Mouse (Mus musculus): ENCODE measurements around the gene Ptprn2. TPM values are rescaled to one million over a fixed set of nuclear protein-coding genes. Genes with fewer than 3 reads are reported as not detected.
"Not testable (repeated sequence)": the region's sequence is repeated elsewhere in the genome, so short reads cannot be mapped to it uniquely, and the experiment has no call there.

Ptprn2 gene
- total RNA-seq (2021): under 1 TPM; 0.31 to 0.45 TPM
- long read RNA-seq, experiment 1: 0 reads
- long read RNA-seq, experiment 2, partial matches to known transcripts: 0 of 1 reads
- long read RNA-seq, experiment 2, other reads (novel, unspliced or antisense): 1 of 1 reads

DNA sequence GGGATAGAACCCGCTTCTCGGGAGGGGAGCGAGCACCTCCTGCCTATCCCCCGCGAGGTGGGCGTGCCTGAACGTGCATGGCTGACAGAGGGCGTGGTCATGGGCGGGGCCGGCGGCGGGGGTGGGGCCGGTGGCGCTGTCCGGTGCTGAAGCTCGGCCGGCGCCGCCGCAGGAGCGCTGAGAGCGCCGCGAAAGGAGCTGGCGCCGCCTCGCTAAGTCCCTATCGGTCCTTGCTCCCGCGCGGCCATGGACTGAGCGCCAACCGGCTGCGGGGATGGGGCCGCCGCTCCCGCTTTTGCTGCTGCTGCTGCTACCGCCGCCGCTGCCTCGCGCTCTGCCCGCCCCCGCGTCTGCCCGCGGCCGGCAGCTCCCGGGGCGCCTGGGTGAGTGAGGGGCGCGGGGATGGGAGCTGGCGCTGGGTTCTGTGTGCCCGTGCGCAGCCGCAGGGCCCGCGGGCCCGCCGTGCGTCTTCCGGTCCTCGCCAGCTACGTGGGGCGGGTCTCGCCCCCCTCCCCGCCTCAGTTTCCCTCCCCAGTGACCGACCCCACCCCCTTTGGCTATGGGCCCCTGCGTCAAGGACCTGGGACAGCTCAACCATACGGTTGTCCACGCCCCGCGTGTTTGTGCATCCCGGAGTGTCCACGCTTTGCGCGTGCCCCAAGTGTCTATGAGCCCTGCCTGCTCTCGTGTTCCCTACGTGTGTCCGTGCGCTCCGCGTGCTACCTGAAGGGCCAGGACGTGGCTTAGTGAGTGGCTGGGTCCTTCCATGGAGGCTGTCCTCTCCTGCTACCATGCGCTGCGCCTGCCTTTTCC is at the start of gene Ptprn2:
Gene Ptprn2 (plus strand): TSS at position 130 of the 813 bp plus-strand sequence.
- DNase-seq: peak; percentile 67

DNA sequence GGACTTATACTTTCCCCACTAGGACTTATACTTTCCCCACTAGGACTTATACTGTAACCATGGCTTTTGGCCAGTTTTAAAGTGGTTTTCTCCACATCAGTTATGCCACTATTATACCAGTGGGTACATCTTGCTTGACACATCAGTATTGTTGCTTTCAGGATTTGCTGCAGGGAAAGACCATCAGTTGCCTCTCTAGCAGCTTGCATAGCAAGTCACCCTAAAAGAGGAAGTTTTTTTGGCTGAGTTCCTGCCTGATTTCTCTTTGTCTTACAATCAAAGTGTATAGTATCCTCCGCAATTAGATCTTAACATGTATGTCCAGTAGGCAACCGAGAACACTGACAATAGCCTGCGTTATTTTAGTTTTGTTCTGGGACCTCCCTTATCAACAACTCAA is 49.4 kb upstream of the Ptprn2 start:
- no peak for DNase-seq

DNA sequence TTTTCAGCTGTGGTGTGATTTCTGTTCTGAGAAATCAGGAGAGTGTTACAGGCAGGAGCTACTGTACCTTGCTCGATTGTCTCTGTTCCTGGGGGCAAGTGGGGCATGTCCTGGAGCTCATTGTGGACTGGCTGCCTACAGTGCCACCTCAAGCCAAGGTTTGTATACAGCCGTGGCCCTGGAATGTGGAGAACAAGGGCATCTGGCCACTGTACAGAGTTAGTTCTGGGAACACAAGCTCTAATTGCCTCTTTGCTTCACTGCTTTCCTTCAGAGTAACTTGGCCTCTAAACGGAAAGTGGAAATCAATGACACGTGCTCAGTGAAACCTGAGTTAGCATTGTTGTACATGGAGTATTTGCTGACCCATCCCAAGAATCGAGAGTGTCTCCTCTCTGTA is 46.9 kb upstream of the Ptprn2 start:
- DNase-seq: no peak

DNA sequence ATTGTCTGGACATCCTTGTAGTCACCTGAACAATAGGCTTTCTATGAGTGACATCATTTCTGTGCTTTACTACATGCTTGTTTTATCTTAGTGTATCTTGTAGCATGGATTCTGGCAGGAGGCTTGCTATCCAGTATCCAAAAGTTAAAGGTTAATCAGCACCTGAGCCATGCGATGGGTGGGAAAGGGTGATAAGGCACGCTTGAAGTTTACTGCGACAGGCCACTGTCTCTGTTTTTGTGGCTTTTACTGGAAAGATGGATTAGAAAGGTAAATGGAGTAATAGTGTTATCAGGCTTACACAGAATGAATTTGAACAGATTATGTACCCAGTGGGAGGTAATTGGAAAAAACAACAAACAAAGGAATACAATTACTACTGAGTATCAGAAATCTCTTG is 43.3 kb upstream of the Ptprn2 start:
- no peak for DNase-seq

DNA sequence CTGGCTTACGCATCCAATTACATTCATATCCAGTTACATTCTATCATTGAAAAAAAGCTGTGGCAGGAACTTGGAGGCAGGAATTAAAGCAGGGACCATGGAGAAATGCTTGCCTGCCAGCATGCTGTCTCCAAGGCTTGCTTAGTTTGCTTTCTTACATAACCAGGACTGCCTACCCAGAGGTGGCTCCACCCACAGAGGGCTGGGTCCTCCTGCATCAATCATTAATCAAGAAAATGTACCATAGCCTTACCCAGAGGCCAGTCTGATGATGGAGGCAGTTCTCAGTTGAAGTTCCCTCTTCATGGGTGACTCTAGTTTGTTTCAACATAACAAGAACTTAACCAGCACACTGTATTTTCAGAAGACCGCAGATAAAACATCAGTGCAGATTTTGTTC is 36.0 kb upstream of the Ptprn2 start:
- no peak for DNase-seq

DNA sequence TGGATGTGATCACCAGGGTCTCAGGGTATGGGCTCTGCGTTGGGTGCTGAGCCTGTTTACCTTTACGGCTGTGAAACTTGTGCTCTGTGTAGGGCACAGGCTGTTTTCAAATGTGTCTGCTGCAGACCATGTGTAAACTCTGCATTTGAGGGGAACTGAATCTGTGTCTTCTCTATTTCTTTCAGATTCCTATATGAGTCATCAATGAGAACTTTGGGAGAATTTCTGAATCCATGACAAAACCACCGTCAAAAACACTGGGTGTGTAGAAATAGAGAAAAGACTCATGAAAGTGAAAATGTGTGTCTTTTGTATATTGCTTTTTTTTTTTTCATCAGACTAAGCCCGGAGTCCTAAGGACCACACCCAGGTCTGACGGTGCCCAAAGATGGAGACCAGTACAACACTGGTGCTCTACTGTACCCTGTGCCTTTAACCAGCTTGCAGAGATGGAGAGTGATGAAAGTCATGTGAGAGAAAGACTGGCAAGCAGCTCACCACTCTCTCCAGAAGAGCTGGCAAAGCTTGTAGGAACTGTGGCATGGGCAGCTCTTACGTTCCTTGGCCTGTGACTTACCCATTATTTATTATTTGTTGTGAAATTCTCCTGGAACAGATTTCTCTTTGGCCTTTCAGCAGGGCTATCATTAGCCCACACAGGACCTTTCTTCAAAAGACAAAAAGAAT is 25.0 kb upstream of the Ptprn2 start:
- no peak for DNase-seq

DNA sequence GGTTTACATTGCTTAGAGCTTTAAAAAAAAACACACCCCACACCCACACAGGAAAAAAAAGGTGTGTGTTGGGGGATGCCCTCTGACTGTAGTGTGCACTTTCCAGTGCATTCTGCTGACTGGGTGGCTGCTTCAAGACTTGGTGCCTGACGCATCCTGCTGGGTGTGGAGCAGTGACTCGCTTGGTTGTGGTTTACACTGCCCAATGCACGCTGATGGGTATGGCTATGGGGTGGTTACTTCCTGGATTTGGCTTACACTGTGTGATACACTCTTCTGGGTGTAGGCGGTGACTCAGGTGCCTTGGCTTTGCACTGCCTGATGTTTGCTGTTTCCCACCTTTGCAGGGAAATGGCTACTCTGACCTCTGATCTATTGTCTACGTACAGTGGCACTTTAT is 18.5 kb upstream of the Ptprn2 start:
- DNase-seq: no peak

DNA sequence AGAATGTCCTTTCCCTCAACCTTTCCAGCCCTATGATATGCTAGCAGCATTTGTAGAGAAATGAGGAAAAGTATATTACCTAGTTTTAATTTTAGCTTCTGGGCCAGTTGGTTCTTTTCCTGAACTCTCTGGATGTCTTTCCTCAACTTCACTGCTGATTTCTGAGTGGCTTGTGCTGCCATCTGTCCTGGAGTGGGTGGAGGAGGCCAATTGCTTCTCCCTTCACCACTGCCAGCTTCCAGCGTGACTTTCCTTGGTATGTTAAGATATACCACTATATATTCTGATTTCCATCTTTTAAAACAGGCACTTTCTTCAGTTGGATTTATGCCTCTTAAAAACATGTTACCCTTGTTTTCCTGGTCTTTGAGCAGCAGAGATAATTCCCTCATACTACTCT is 17.2 kb upstream of the Ptprn2 start:
- no peak for DNase-seq

DNA sequence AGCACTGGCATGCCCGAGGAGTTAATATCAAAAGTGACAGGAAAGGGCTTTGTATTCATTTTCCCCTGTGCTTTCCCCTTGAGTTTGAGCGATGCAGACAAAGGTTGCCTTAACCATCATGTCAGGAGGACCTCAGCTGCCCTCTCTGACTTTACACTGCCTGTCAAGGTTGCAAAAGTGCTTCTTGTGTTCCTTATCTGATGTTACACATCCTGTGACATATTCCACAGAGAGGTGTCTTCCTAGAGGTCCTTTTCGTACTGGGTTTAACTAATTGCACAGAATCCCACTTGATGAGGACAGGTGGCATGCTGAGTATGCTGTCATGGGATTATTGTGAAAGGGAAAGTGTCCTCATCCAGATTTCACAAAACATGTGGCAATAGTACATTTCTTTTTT is 16.4 kb upstream of the Ptprn2 start:
- no peak for DNase-seq

DNA sequence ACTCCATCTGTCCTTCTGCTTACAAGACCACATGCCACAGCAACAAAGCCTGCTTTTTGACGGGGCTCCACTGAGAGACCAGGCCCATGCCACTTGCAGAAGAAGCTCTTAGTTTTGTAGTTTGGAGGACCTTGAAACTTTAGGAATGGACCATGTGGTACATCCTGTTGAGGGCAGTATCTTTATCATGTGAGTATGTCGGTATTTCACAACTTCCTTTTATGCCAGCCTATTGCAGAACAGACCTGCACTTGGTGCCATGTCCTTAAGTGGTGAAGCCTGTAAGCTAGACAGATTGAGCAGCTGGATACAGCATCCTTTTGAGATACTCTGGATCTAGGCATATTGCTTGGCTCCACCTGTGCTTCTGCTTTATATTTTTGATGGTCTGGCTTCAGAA is 12.3 kb upstream of the Ptprn2 start:
- no peak for DNase-seq

DNA sequence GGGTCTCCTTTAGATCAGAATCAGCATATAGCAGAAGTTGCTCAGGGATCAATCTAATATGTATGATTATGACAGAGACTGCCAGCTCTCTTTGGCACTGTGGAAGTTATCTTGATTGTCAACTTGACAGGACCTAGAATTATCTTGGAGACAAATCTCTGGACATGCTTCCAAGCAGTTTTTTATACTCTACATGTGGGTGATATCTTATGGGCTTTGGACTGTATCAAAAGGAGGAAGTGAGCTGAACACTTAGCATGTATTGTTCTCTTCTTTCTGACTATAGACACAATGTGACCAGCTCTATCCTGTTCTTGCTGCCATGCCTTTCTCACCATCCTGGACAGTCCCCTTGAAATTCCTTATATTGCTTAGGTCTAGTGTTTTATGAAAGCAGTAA is 11.8 kb upstream of the Ptprn2 start:
- no peak for DNase-seq

DNA sequence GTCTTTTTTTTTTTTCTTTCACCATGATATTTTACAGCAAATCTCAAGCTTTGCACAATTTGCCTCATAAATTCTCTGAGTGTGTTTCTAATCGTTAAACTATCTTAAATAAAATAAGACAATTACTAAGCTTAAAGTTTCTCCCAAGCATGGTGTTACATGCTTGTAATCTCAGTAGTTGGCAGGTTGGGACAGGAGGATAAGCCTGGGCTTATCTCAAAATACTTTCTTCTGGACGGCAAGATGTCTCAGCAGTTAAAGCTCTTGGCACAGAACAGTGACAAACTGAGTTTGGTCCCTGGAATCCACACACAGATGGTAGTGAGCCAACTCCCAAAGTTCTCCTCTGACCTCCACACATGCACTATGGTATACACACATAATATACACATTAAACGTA is 10.8 kb upstream of the Ptprn2 start:
- no peak for DNase-seq

DNA sequence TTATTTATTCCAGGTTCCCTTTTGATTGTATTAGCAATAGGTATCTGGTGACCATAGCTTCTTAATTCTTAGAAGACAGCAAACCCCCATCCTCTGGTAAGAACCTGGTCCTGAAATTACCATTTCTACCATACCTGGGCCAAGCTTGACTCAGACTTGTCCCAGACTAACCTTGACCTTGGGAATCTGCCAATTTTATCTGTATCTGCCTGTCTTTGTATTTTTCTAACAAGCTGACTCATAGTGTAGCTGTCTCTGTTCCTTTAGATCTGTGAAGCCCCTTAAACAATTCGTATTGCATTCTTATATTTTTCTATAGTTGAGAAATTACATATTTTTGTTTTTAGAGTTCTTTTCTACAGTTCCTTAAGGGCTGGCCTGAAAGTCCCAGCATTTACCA is 6.7 kb upstream of the Ptprn2 start:
- DNase-seq: no peak

DNA sequence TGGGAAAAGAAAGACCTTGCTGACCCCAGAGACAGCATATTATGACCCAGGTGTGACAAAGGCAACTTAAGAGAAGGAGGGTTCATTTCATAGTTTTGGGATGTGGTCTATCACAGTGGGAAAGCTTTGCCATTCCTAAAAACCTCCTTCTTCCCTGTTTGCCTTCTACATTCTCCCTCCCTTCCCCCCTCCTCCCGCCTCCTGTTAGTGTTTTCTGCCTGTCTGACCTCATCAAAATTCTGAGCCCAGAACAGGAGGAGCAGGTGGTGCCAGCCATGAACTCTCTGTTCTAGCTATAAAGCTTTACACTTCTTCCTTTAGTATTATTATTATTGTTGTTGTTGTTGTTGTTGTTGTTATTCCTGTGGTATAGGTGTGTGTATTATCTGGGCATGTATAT is 3.6 kb upstream of the Ptprn2 start:
- DNase-seq: no peak

DNA sequence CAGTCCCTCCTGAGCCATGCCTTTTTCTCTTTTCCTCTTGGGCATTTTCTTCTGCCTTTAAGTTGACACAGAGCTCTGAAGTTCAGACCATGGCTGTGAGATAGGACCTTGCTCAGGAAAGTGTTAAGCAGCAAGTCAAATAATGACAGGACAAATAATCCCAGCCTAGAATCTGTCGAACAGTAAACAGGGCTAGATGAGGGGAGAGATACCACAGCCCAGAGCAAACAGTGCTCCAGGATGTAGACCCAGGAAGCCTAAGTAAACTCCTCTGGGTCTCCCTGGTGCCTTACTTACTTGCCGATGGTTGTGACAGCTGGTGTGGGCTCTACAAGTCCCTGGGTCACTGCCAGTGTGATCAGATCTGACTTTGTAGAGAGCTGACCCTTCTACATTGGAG is 1.9 kb upstream of the Ptprn2 start:
- DNase-seq: no peak

DNA sequence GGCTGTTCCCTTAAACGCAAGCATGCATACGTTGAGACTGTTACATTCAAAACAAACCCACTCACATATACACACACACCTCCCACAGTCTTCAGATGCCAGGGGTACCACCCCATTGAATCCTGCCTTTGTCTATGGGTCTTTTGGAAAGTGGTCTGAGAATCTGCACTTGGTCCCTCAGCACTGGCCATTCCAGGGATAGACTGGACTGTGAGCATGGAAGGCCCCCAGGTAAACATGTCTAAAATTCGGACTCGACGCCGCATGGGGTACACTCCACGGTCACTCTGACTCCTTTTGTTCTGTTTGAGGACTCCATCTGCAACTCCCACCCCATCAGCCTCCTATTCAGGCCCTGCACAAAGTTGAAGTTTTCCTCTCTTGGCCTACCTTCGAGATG is 529 bp upstream of the Ptprn2 start:
- DNase-seq: no peak

DNA sequence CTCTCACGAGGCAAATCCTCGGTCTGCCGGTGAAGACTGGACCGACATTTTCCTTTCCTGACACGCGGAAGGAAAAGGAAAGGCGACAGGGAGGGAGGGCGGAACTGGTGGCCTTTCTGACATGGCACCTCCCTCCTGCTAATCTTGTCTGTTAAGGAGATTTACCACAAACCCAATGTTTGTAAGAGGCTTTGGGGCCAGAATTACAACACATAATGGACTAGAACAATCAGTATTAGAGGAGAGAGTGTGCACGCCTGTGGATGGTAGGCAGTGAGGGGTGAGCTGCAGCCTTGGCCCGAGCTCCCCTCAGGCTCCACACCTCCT is 847 bp downstream of the Ptprn2 start:
- DNase-seq: no peak

DNA sequence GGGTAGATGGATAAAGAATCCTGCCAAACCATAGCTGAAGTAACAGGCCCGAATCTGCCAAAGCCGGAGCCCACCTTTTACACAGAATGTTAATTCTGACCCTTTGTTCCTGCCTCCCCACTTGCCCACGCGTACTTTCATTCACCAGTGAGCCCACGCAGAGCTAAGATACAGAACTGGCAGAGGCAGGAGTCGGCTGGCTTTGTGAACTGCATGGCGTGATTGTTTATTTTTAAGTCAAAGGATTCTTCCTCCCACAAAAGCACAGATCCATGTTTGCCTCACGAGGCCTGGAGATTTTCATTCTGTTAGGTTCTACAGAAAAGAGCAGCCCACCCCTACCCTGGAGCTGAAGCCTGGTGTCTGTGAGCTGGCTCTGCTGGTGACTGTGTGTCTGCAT is 3.3 kb downstream of the Ptprn2 start:
- DNase-seq: no peak

DNA sequence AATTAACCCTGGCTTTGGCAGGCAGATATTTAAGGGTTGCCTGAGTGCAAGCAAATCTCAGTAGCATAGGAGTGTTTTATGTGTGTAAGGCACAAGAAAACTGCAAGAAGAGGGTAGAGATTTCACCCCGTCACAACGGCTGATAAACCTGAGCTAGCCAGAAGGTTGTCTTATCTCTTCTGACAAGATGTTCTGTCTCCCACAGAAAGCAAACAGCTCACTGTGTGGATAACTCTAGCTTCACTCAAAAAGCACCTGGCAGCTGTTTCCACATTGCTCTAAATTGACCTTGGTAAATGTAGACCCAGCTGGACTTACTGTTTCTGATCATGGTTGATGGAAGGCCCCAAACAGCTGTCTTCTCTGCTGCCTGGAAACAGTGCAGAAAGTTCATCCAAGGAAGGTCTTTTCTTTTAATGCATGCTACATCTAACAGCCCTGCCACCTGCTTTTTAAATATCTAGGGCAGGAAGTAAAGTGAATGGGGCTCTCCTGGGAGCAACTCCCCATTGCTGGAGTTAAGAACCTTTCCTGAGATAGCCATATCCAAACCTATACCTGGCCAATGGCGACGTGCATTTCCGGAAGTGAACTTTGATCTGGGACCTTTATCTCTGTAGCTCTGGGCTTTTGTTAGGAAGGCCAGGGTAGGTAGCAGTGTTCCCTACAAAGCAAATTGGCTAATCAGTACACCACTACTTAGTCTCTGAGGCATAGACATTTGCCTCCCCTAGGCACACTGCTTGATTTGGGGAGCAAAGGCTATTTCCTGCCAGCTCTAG is 5.2 kb downstream of the Ptprn2 start:
- no peak for DNase-seq

DNA sequence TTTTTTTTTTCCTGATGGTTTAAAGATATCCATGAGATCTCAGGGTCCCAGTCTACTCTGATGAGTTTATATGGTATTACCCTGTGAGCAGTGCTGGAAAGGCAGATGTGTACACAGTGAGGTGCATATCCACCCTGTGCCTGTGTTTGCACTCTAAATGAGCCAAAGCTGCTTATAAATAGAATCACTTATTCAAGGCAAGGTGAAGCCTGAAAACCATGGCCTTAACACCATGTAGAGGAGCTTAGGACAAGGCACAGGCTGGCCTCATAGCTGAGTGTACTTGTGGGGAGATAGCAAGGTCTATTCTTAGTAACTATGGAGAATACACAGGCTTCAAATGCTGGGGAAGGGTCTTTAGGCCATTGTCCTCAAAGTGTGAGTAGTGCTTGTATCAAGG is 13.1 kb downstream of the Ptprn2 start:
- DNase-seq: no peak

DNA sequence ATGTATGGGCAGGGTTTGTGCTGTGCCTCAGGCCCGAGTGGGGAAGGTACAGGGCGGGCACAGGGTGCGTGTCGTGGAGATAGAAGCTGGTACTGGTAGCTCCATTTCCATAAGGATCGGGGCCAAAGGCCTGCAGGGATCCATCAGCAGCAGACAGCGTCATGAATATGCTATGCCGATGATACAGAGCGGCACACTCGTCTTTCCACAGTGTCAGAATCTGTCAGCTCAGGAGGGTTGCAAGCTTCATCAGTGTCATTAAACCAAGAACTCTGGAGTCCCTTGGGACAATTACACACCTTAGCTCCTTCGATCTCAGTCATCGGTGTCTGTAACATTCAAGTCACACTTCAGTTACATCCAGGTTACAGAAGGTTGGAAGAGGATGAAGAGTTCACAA is 15.1 kb downstream of the Ptprn2 start:
- DNase-seq: no peak

DNA sequence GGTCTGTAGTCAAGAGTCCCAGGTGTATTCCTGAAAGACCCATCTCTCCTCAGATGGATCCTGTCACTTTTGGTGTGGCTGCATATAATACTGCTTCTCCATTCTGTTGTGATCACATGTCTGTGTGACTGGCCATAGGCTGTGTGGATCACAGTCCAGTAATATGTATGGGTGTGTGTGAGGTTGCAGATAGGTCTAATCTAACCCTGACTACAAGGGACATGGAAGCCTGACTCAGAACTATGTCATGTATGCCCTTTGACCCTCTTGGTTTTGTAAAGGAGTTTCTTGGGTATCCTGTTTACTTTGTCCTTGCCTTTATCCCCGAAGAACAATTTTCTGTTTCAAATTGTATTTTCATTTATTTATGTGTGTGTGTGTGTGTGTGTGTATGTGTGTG is 27.0 kb downstream of the Ptprn2 start:
- DNase-seq: no peak

DNA sequence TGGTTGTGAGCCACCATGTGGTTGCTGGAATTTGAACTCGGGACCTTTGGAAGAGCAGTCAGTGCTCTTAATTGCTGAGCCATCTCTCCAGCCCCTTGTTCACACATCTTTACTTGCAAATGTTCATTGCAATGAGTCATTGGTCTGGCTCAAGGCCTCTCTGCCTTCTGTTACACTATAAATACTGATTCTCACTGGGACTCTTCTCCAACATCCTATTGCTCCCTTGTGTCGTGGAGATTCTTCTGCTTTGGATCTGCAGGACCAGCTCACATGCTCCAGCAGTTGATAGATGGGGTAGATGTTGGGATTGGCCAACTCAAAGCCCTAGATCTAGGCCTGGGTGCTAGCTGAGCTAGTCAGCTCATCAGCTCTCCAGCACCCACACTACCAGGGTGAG is 28.3 kb downstream of the Ptprn2 start:
- not testable (repeated sequence) for DNase-seq

Measured in gastrocnemius, postnatal 10 days (tissue).